Mouse (Mus musculus): ENCODE results near the gene Tnnt3.

GRCm38 (mm10) chr7:142483136-142483535, 15.5 kb upstream of the Tnnt3 start:
- TF ChIP-seq CTCF (IDR thresholded peaks at IDR 0.05; ENCODE audit: extremely low read depth, insufficient read depth, low read length) (no peak), POLR2A (IDR thresholded peaks at IDR 0.05; ENCODE audit: extremely low read depth, insufficient read depth, low read length) (no peak)

All from cortical plate, adult 2 months (tissue).